Mouse (Mus musculus) forelimb bud, embryonic 11.5 days (tissue): ENCODE data around the gene Taar9.
"Not testable (repeated sequence)": the region's sequence is repeated elsewhere in the genome, so short reads cannot be mapped to it uniquely, and the experiment has no call there.

ENCODE experiments used
- DNase-seq: peaks from one replicate; pipeline ENCODE4 v3.0.0-alpha.2; 2012; ENCODE audit warnings: low read depth, low spot score

The Taar9 gene

GRCm38 (mm10) chr10:24076200-24076599 is 33.1 kb downstream of the Taar9 start, which contains the start of gene Taar8a:
Gene Taar8a (plus strand): TSS chr10:24076500.
- DNase-seq: not testable (repeated sequence)

- DNase-seq: not testable (repeated sequence)
These were observed 34.6 kb downstream of the Taar9 start for GRCm38 (mm10) chr10:24074751-24075150.

- no peak for DNase-seq
These were observed 50.3 kb downstream of the Taar9 start for GRCm38 (mm10) chr10:24058986-24059385.
